Mouse (Mus musculus): Measurements from ENCODE around the gene Cacna1f. TPM values are rescaled to one million over a fixed set of nuclear protein-coding genes. Genes with fewer than 3 reads are reported as not detected.

The Cacna1f gene
- polyA plus RNA-seq, 1 experiment from 2014 or later, result 0.49 TPM

DNA sequence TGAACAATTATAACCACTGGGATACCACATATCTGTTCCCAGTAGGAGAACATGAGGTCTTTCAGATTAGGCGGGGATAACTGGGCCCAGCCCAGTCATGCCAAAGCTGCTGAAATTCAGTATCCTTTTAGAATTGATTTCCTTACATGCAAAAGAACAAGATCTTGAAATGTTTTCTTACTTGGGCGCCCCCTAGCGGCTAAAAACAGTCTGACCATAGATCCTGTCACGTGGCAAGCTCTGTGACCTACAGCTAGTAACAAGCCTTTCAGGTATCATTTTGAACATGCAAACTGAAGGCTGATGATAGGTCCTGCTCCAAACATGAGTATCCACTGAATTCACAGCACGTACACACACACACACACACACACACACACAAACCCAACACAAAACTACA is 38.5 kb downstream of the Cacna1f start:
- 25% methylated on average over 5 of the region's 5 CpGs for WGBS
- Histone ChIP-seq H3K4me1 (ENCODE audit: control insufficient read depth, insufficient read depth, low read length) (peaks cover 4% of the 10 kb centered on the region; the same call in 1 of the 2 replicates), H3K4me3 (ENCODE audit: low read depth, low read length) (no peak overlapping the region), H3K9ac (ENCODE audit: low read depth, low read length) (no peak overlapping the region), H3K36me3 (ENCODE audit: control insufficient read depth, insufficient read depth, low read length) (no peaks in the 10 kb centered on the region; the same call in 1 of the 2 replicates), H3K27ac (ENCODE audit: low read length) (no peak overlapping the region), H3K4me2 (ENCODE audit: low read length) (no peak overlapping the region), H3K27me3 (ENCODE audit: control insufficient read depth, insufficient read depth, low read depth, low read length) (no peaks in the 10 kb centered on the region), H3K9me3 (replicated peaks; ENCODE audit: control insufficient read depth, low read length, poor library complexity, severe bottlenecking) (no peaks in the 10 kb centered on the region)
- ATAC-seq, result no peak

DNA sequence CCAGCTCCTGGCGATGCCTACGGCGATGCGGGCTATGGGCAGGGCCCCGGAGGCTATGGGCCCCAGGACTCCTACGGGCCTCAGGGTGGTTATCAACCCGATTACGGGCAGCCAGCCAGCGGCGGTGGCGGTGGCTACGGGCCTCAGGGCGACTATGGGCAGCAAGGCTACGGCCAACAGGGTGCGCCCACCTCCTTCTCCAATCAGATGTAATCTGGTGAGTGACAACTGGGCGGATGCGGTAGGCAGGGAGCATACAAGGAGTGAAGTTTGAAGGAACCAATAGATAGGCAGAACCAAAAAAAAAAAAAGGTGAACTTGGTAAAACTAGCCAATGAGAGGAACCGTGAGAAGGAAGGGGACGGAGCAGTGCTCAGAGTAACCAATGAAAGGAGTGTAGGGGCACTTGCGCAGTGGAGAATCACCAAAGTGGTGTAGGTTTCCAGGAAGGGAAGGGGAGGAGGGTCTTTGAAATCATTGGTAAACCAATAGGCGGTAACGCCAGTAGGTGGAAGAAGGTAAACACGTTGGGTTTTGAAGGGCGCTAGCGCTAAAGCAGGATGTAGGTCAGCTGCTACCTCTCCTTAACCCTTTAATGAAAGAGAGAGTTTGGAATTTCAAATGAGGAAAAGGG is 41.9 kb downstream of the Cacna1f start:
- Histone ChIP-seq H3K27ac (ENCODE audit: low read length) (peak overlapping the region; percentile 75), H3K4me1 (ENCODE audit: control insufficient read depth, insufficient read depth, low read length) (no peaks in the 10 kb centered on the region), H3K4me2 (ENCODE audit: low read length) (peak overlapping the region; percentile 56), H3K4me3 (ENCODE audit: low read depth, low read length) (peak overlapping the region; percentile 30), H3K27me3 (ENCODE audit: control insufficient read depth, insufficient read depth, low read depth, low read length) (no peaks in the 10 kb centered on the region), H3K9ac (ENCODE audit: low read depth, low read length) (peak overlapping the region; percentile 59), H3K36me3 (ENCODE audit: control insufficient read depth, insufficient read depth, low read length) (no peaks in the 10 kb centered on the region; the same call in 1 of the 2 replicates), H3K9me3 (replicated peaks; ENCODE audit: control insufficient read depth, low read length, poor library complexity, severe bottlenecking) (no peaks in the 10 kb centered on the region)
- peak; percentile 95 for ATAC-seq
- 18% methylated on average over 25 of the region's 25 CpGs for WGBS

DNA sequence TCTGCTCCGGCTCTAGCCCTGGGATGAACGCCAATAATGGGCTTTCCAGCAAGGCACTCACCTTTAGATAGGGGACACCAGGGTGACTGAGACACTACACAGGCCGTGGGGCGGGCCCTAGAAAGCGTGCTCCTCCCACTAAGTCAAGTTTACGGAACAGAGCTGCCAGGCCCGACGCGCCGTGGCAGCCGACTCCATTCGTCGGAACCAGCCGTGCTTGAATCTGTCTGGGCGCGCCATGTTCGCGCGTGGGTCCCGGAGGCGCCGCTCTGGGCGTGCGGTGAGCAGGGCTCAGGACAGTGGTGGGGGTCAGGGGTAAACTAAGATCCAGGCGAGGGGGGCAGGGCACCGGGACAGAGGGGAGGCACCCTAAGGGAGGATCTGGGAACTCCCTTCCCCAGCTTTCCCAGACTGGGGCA is 50.3 kb downstream of the Cacna1f start, which contains the start of gene Prickle3:
Gene Prickle3 (plus strand): TSS at position 40 of the 419 bp plus-strand sequence.
- ATAC-seq, result peak; percentile 61; the same call in 1 of the 2 replicates
- WGBS, result 20% methylated on average over 26 of the region's 26 CpGs
- H3K27ac ChIP-seq (ENCODE audit: low read length), result no peak within 1 kb of the TSS
- no peaks in the 10 kb centered on the region for H3K27me3 ChIP-seq (ENCODE audit: control insufficient read depth, insufficient read depth, low read depth, low read length)
- no peaks in the 10 kb centered on the region for H3K4me1 ChIP-seq (ENCODE audit: control insufficient read depth, insufficient read depth, low read length)
- no peak within 1 kb of the TSS for H3K9ac ChIP-seq (ENCODE audit: low read depth, low read length)
- H3K36me3 ChIP-seq (ENCODE audit: control insufficient read depth, insufficient read depth, low read length), result no peaks in the 10 kb centered on the region
- H3K4me2 ChIP-seq (ENCODE audit: low read length), result peak within 1 kb of the TSS; percentile 42
- no peaks in the 10 kb centered on the region for H3K9me3 ChIP-seq (replicated peaks; ENCODE audit: control insufficient read depth, low read length, poor library complexity, severe bottlenecking)
- H3K4me3 ChIP-seq (ENCODE audit: low read depth, low read length), result peak within 1 kb of the TSS; percentile 22

DNA sequence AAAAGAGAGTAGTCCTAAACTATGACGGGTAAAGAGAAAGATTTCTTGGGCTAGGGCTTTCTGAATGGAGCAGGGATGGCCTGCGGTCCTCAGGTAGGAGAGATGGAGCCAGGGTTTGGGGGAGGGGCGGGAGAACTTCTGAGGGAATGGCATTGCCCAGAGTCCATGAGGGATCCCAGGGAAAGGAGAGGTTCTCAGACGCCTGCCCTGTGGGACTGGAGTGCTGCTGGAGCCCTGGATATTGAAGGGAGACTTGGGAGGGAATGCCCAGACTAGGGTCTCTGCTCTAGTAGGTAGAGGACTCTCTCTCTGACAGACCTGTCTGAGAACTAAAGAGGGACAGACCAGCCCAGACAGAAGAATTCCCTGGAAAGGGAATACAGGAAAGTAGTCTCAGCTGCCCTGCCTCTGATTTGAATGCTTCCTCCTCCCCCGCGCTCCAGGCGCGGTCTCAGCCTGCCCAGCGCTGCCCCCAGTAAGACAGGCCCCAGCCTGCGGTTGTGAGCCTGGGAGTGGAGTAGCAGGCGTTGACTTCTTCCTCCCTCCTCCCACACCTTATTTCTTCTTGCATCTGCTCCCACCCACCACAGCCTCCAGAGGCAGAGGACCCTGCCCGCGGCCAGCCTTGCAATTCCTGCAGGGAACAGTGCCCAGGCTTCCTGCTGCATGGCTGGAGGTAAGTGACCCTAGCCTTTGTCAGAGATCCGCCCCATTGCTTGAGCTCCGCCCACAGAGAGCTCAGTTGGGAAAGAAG is 51.3 kb downstream of the Cacna1f start:
- H3K4me1 ChIP-seq (ENCODE audit: control insufficient read depth, insufficient read depth, low read length), result no peaks in the 10 kb centered on the region
- 27% methylated on average over 15 of the region's 15 CpGs for WGBS
- H3K4me3 ChIP-seq (ENCODE audit: low read depth, low read length), result no peak overlapping the region
- H3K9me3 ChIP-seq (replicated peaks; ENCODE audit: control insufficient read depth, low read length, poor library complexity, severe bottlenecking), result no peaks in the 10 kb centered on the region
- no peaks in the 10 kb centered on the region for H3K27me3 ChIP-seq (ENCODE audit: control insufficient read depth, insufficient read depth, low read depth, low read length)
- ATAC-seq, result no peak
- no peak overlapping the region for H3K27ac ChIP-seq (ENCODE audit: low read length)
- H3K9ac ChIP-seq (ENCODE audit: low read depth, low read length), result no peak overlapping the region
- no peaks in the 10 kb centered on the region for H3K36me3 ChIP-seq (ENCODE audit: control insufficient read depth, insufficient read depth, low read length)
- no peak overlapping the region for H3K4me2 ChIP-seq (ENCODE audit: low read length)

DNA sequence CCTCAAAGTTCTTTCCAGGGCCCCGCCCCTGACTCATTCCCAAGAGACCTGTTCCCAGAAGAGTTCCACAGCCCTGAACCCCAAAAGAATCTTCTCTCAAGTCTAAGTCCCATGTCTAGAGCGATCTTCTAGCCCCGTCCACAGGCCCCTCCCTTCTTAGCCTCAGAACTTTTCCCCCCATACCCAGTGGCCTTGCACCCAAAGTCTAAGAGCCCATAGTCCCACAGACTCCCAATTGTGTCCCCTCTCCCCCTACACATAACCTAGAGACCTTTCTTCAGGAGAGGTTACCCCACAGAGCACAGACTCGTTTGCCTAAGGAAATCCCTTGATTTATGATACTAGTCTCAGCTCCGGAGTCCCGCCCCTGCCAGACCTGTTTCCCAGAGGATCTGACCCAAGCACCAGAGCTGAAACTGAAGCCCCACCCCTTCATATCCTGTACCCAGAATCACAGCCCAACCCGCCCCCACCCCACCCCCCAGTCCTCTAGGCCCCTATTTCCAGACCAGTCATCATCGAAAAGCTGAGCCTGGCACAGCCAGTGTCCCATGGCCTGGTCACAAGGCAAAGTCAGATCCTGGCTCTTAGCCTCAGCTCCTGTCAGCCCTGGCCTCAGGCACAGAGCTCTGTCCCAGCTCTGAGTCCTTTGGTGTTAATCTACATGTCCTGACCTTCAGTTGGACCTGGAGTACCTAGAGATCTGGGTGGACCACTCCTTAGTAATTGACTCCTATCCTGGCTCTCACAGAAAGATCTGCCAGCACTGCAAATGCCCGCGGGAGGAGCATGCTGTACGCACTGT is 52.1 kb downstream of the Cacna1f start:
- 54% methylated on average over 11 of the region's 11 CpGs for WGBS
- no peak for ATAC-seq
- no peaks in the 10 kb centered on the region for H3K36me3 ChIP-seq (ENCODE audit: control insufficient read depth, insufficient read depth, low read length)
- no peaks in the 10 kb centered on the region for H3K4me1 ChIP-seq (ENCODE audit: control insufficient read depth, insufficient read depth, low read length)
- H3K9me3 ChIP-seq (replicated peaks; ENCODE audit: control insufficient read depth, low read length, poor library complexity, severe bottlenecking), result no peaks in the 10 kb centered on the region
- no peak overlapping the region for H3K4me2 ChIP-seq (ENCODE audit: low read length)
- no peaks in the 10 kb centered on the region for H3K27me3 ChIP-seq (ENCODE audit: control insufficient read depth, insufficient read depth, low read depth, low read length)
- no peak overlapping the region for H3K27ac ChIP-seq (ENCODE audit: low read length)
- no peak overlapping the region for H3K4me3 ChIP-seq (ENCODE audit: low read depth, low read length)
- H3K9ac ChIP-seq (ENCODE audit: low read depth, low read length), result no peak overlapping the region

DNA sequence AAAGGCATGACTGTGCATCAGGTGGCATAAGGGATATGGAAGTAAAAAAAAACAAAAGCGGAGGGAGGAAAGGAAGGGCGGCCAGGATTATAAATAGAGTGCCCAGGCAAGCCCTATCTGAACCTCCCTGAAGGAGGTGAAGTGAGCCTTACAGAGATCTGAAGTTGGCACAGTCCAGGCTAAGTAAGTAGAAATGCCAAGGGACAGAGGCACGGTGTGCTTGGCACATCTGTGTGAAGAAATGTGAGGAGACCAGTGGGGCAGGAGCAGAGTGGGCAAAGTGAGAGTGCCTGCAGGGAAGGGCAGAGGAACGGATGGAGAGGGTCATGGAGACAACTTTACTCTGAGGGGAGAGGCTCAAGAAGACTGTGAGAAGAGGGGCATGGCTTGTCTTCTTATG is 54.2 kb downstream of the Cacna1f start:
- no peak overlapping the region for H3K9ac ChIP-seq (ENCODE audit: low read depth, low read length)
- 84% methylated on average over 4 of the region's 4 CpGs for WGBS
- H3K4me1 ChIP-seq (ENCODE audit: control insufficient read depth, insufficient read depth, low read length), result no peaks in the 10 kb centered on the region
- no peaks in the 10 kb centered on the region for H3K27me3 ChIP-seq (ENCODE audit: control insufficient read depth, insufficient read depth, low read depth, low read length)
- no peaks in the 10 kb centered on the region for H3K9me3 ChIP-seq (replicated peaks; ENCODE audit: control insufficient read depth, low read length, poor library complexity, severe bottlenecking)
- H3K4me2 ChIP-seq (ENCODE audit: low read length), result no peak overlapping the region
- no peak overlapping the region for H3K4me3 ChIP-seq (ENCODE audit: low read depth, low read length)
- ATAC-seq, result no peak
- no peaks in the 10 kb centered on the region for H3K36me3 ChIP-seq (ENCODE audit: control insufficient read depth, insufficient read depth, low read length)
- no peak overlapping the region for H3K27ac ChIP-seq (ENCODE audit: low read length)

DNA sequence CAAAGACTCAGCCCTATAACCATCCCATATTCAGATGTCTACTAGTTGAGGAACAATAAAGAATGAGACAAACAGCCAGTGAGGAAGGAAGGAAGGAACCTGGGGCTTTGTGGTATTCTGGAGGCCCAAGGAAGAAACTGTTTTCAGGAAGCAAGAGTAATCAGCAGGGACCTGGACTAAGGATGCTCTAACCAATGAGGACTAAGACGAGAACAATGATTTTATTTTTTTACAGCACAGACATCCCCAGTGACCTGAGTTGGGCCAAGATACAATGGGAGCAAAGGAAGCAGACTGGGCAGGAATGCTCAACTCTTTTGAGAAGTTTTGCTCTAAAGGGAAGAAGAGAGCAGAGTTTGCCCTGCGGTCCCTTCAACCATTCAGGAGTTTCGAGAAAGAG is 56.1 kb downstream of the Cacna1f start:
- H3K4me3 ChIP-seq (ENCODE audit: low read depth, low read length), result no peak overlapping the region
- no peaks in the 10 kb centered on the region for H3K36me3 ChIP-seq (ENCODE audit: control insufficient read depth, insufficient read depth, low read length)
- H3K27me3 ChIP-seq (ENCODE audit: control insufficient read depth, insufficient read depth, low read depth, low read length), result no peaks in the 10 kb centered on the region
- WGBS, result 88% methylated on average over 3 of the region's 3 CpGs
- no peaks in the 10 kb centered on the region for H3K9me3 ChIP-seq (replicated peaks; ENCODE audit: control insufficient read depth, low read length, poor library complexity, severe bottlenecking)
- H3K4me2 ChIP-seq (ENCODE audit: low read length), result no peak overlapping the region
- no peak overlapping the region for H3K27ac ChIP-seq (ENCODE audit: low read length)
- ATAC-seq, result no peak
- no peak overlapping the region for H3K9ac ChIP-seq (ENCODE audit: low read depth, low read length)
- H3K4me1 ChIP-seq (ENCODE audit: control insufficient read depth, insufficient read depth, low read length), result no peaks in the 10 kb centered on the region

DNA sequence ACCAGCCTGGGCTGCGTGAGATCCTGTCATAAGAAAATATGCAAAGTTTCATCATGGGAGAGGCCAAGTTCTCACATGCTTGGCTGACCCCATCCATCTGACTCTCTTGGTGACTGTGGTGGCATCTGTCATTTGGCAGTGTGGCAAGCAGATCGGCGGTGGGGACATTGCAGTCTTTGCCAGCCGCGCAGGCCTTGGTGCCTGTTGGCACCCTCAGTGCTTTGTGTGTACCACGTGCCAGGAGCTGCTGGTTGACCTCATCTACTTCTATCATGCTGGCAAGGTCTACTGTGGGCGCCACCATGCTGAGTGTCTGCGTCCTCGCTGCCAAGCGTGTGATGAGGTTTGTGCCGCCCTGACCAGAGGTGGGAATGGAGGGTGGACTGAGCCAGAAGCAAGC is 57.9 kb downstream of the Cacna1f start:
- 91% methylated on average over 11 of the region's 11 CpGs for WGBS
- no peak for ATAC-seq
- H3K4me2 ChIP-seq (ENCODE audit: low read length), result no peak overlapping the region
- H3K36me3 ChIP-seq (ENCODE audit: control insufficient read depth, insufficient read depth, low read length), result no peaks in the 10 kb centered on the region
- H3K9me3 ChIP-seq (replicated peaks; ENCODE audit: control insufficient read depth, low read length, poor library complexity, severe bottlenecking), result no peaks in the 10 kb centered on the region
- H3K4me3 ChIP-seq (ENCODE audit: low read depth, low read length), result no peak overlapping the region
- no peak overlapping the region for H3K9ac ChIP-seq (ENCODE audit: low read depth, low read length)
- no peaks in the 10 kb centered on the region for H3K27me3 ChIP-seq (ENCODE audit: control insufficient read depth, insufficient read depth, low read depth, low read length)
- no peaks in the 10 kb centered on the region for H3K4me1 ChIP-seq (ENCODE audit: control insufficient read depth, insufficient read depth, low read length)
- H3K27ac ChIP-seq (ENCODE audit: low read length), result no peak overlapping the region

Data from midbrain, embryonic 16.5 days (tissue).